Mouse (Mus musculus): Measurements from ENCODE around the gene Ets1.

DNA sequence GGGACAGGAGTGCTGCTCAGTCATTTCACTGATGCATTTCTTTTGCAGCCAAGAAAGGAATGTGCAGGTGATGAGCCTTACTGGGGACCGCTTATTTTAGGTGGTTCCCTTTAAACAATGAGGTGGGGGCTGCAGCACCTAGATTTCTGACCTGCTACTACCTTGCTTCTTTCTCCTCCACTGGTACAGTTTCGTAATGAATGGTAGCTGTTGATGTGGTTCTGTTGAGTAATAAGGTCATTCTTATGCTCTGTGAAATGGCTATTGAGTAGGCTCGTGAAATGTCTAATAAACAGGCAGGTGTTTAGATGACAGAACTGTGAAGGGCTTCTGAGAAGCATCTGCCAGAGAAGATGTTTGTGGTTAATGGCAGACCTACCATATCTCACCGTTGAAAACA lies 25.5 kb downstream of the Ets1 start:
- TF ChIP-seq CTCF (IDR thresholded peaks at IDR 0.05; ENCODE audit: low read depth) (no peak), EP300 (IDR thresholded peaks at IDR 0.05; ENCODE audit: low read depth) (no peak)
